Mouse (Mus musculus): ENCODE results near the gene Rps29.

Rps29 gene

GRCm38 (mm10) chr12:69158765-69159577 is at the start of gene Rps29:
Gene Rps29 (minus strand): TSS chr12:69159186.
- DNase-seq (ENCODE audit: low spot score), result peak; percentile 100

GRCm38 (mm10) chr12:69208520-69208919 is 49.5 kb upstream of the Rps29 start:
- no peak for DNase-seq (ENCODE audit: low spot score)

GRCm38 (mm10) chr12:69207926-69208325 is 48.9 kb upstream of the Rps29 start:
- DNase-seq (ENCODE audit: low spot score), result no peak

GRCm38 (mm10) chr12:69207396-69207795 is 48.4 kb upstream of the Rps29 start:
- no peak for DNase-seq (ENCODE audit: low spot score)

- DNase-seq (ENCODE audit: low spot score), result peak; percentile 60
Observed at GRCm38 (mm10) chr12:69204052-69204833, 45.3 kb upstream of the Rps29 start, which contains the start of gene Gm49384. Gene Gm49384 (minus strand): TSS chr12:69204267.

- DNase-seq (ENCODE audit: low spot score), result no peak
Observed at GRCm38 (mm10) chr12:69198985-69199384, 40.0 kb upstream of the Rps29 start.

GRCm38 (mm10) chr12:69198164-69198535 is 39.2 kb upstream of the Rps29 start, which contains the start of gene Dnaaf2:
Gene Dnaaf2 (minus strand): TSS chr12:69198429.
- DNase-seq (ENCODE audit: low spot score), result peak; percentile 90

- no peak for DNase-seq (ENCODE audit: low spot score)
Observed at GRCm38 (mm10) chr12:69197378-69198163, 38.6 kb upstream of the Rps29 start.

- DNase-seq (ENCODE audit: low spot score), result peak; percentile 90
Observed at GRCm38 (mm10) chr12:69196444-69197377, 37.7 kb upstream of the Rps29 start, which contains the start of gene Gm49383. Gene Gm49383 (minus strand): TSS chr12:69197104.

- no peak for DNase-seq (ENCODE audit: low spot score)
Observed at GRCm38 (mm10) chr12:69192637-69193036, 33.7 kb upstream of the Rps29 start.

- no peak for DNase-seq (ENCODE audit: low spot score)
Observed at GRCm38 (mm10) chr12:69191396-69191795, 32.4 kb upstream of the Rps29 start.

- no peak for DNase-seq (ENCODE audit: low spot score)
Observed at GRCm38 (mm10) chr12:69190522-69190921, 31.5 kb upstream of the Rps29 start.

GRCm38 (mm10) chr12:69190074-69190473 is 31.1 kb upstream of the Rps29 start:
- DNase-seq (ENCODE audit: low spot score), result no peak

GRCm38 (mm10) chr12:69186811-69187471 is 28.0 kb upstream of the Rps29 start:
- no peak for DNase-seq (ENCODE audit: low spot score)

GRCm38 (mm10) chr12:69185371-69185770 is 26.4 kb upstream of the Rps29 start:
- DNase-seq (ENCODE audit: low spot score), result no peak

GRCm38 (mm10) chr12:69184342-69185295 is 25.6 kb upstream of the Rps29 start:
- peak; percentile 52 for DNase-seq (ENCODE audit: low spot score)

- DNase-seq (ENCODE audit: low spot score), result peak; percentile 98
Observed at GRCm38 (mm10) chr12:69183583-69184308, 24.8 kb upstream of the Rps29 start, which contains the start of the genes Rpl36al and Mgat2. Gene Rpl36al (minus strand): TSS chr12:69184083. Gene Mgat2 (plus strand): TSS chr12:69184157.

GRCm38 (mm10) chr12:69181800-69182199 is 22.8 kb upstream of the Rps29 start:
- DNase-seq (ENCODE audit: low spot score), result no peak

All from embryo, embryonic 10.5 days (tissue).